ENCODE assay signal across 22 mouse cellular contexts in genomic region chr5:37998805-37999204, GRCm38 (mm10).
"Had no signal": no experiment of that assay in that cellular context is flagged by ENCODE, and none has a peak within 500 bp of the region (broad histone marks: within the 10 kb centered on the region; RNA-seq: fewer than 3 reads in every experiment).

No protein-coding gene starts in this region.

- ATAC-seq: liver, postnatal 0 days; lung, postnatal 0 days; midbrain, embryonic 15.5 days had no signal

- H3K4me1 ChIP-seq: liver, embryonic 13.5 days; liver, embryonic 15.5 days; lung, embryonic 15.5 days; midbrain, embryonic 12.5 days; midbrain, embryonic 15.5 days; stomach, embryonic 15.5 days had no signal

- H3K36me3 ChIP-seq: liver, embryonic 13.5 days; liver, embryonic 15.5 days; lung, embryonic 15.5 days; midbrain, embryonic 12.5 days; midbrain, embryonic 15.5 days; stomach, embryonic 15.5 days had no signal

- H3K27me3 ChIP-seq: liver, embryonic 13.5 days; liver, embryonic 15.5 days; lung, embryonic 15.5 days; midbrain, embryonic 15.5 days; stomach, embryonic 15.5 days had no signal

- H3K27ac ChIP-seq: liver, embryonic 13.5 days; liver, embryonic 15.5 days; lung, embryonic 15.5 days; macrophage; midbrain, embryonic 12.5 days; midbrain, embryonic 15.5 days; stomach, embryonic 15.5 days; stomach, postnatal 0 days had no signal

- H3K4me3 ChIP-seq: liver, embryonic 13.5 days; liver, embryonic 15.5 days; lung, embryonic 15.5 days; midbrain, embryonic 12.5 days; midbrain, embryonic 15.5 days; stomach, embryonic 15.5 days had no signal

- H3K9ac ChIP-seq: liver, embryonic 13.5 days; liver, embryonic 15.5 days; liver, postnatal 0 days; lung, embryonic 15.5 days; midbrain, embryonic 12.5 days; midbrain, embryonic 15.5 days; stomach, embryonic 15.5 days had no signal

- H3K4me2 ChIP-seq: liver, embryonic 11.5 days; liver, embryonic 13.5 days; liver, embryonic 15.5 days; lung, embryonic 15.5 days; midbrain, embryonic 12.5 days; midbrain, embryonic 15.5 days; stomach, embryonic 15.5 days had no signal

- DNase-seq: liver, embryonic 13.5 days; liver, postnatal 0 days; lung, adult 2 months; lung, postnatal 14 days; lung, postnatal 36 days; retina, postnatal 1 day; right cerebral cortex, adult 18-20 months; right cerebral cortex, postnatal 25 days; right cerebral cortex, postnatal 4 days; thymus, adult 2 months; thymus, postnatal 25 days; thymus, postnatal 4 days had no signal

- H3K9me3 ChIP-seq: liver, embryonic 13.5 days; liver, embryonic 15.5 days; lung, embryonic 15.5 days; megakaryocyte, embryonic 14.5 days; midbrain, embryonic 12.5 days; midbrain, embryonic 15.5 days; stomach, embryonic 15.5 days had no signal
